Mouse (Mus musculus): ENCODE measurements around the gene Plxdc1. TPM values are rescaled to one million over a fixed set of nuclear protein-coding genes. Genes with fewer than 3 reads are reported as not detected.

Plxdc1 gene
- polyA plus RNA-seq, 1 experiment from 2014 or later = not detected

DNA sequence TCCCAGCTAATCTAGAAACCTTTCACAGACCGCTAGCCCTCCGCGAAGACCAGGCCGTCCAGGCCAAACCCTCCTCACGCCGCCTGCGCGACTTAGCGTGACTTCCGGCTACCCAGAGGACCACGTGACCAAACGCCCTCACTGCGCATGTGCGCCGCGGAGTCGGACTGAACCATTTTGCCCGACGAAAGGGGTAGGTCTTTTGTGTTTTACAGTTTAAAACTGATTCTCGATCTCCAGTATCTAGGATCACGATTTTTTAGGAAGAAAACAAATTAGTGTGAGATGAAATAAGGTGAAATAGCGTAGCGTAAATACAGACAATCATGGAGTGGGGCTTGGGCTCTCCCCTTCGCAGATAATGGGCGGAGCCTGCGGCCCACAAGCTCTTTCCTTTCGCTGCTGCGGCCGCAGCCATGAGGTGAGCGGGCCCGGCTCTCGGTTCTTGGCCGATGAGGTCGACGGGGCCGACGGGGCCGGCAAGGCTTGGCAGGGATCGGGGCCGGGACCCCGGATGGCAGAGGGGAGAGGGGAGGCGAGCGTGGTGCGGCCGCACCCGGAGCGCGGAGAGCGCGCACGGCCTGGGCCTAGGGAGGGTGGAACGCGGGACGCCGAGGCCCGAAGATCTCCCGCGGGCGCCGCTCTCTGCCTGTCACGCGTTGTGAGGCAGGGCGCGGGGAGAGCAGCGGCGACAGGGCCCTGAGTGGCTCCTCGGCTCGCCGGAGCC is 40.5 kb upstream of the Plxdc1 start, which contains the start of gene Rpl19:
Rpl19 (plus strand) TSS at position 141 of the 727 bp plus-strand sequence.
- under 1% methylated on average over 67 of the region's 69 CpGs for WGBS
- Histone ChIP-seq H3K27ac (ENCODE audit: low read depth, low read length) (peak within 1 kb of the TSS; percentile 93), H3K4me3 (ENCODE audit: low read depth, low read length) (peak within 1 kb of the TSS; percentile 100), H3K4me1 (ENCODE audit: control insufficient read depth, insufficient read depth, low read length) (peaks cover 22% of the 10 kb centered on the region), H3K4me2 (peak within 1 kb of the TSS; percentile 80), H3K9ac (ENCODE audit: low read length) (peak within 1 kb of the TSS; percentile 99), H3K27me3 (ENCODE audit: control insufficient read depth, insufficient read depth, low read length) (no peaks in the 10 kb centered on the region), H3K36me3 (ENCODE audit: control insufficient read depth, insufficient read depth, low read length) (peaks cover 16% of the 10 kb centered on the region), H3K9me3 (ENCODE audit: control insufficient read depth, low read length) (no peaks in the 10 kb centered on the region)
- DNase-seq (ENCODE audit: low spot score, missing footprints) (peak; percentile 100), ATAC-seq (ENCODE audit: low FRiP score) (peak; percentile 75)

- H3K9me3 ChIP-seq (ENCODE audit: control insufficient read depth, low read length) = no peaks in the 10 kb centered on the region
- ATAC-seq (ENCODE audit: low FRiP score) (no peak), DNase-seq (ENCODE audit: low spot score, missing footprints) (no peak)
- no peaks in the 10 kb centered on the region for H3K27me3 ChIP-seq (ENCODE audit: control insufficient read depth, insufficient read depth, low read length)
- H3K4me3 ChIP-seq (ENCODE audit: low read depth, low read length) = peak overlapping the region; percentile 100
- H3K36me3 ChIP-seq (ENCODE audit: control insufficient read depth, insufficient read depth, low read length) = peaks cover 16% of the 10 kb centered on the region
- 5% methylated on average over 15 of the region's 15 CpGs for WGBS
- peak overlapping the region; percentile 80 for H3K4me2 ChIP-seq
- H3K4me1 ChIP-seq (ENCODE audit: control insufficient read depth, insufficient read depth, low read length) = peaks cover 27% of the 10 kb centered on the region
- peak overlapping the region; percentile 99 for H3K9ac ChIP-seq (ENCODE audit: low read length)
- H3K27ac ChIP-seq (ENCODE audit: low read depth, low read length) = peak overlapping the region; percentile 93
These were observed 40.0 kb upstream of the Plxdc1 start for GRCm38 (mm10) chr11:98026248-98026569.

DNA sequence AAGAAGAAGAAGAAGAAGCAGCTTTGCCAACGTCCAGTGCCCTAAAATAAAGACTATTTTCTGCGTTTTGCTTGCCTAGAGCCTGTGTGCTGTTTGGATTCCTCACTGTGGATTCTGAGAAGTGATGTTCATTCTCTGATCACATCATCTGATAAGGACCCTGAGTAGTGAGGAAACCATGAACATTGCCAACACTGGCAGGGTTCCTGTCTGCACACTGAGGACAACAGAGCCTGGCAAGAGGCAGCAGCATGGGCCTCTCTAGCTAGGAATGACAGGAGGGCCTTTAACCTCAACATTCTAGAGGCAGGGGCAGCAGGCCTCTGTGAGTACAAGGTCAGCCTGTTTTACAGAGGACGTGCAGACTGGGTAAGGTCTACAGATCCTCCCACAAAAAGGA is 38.3 kb upstream of the Plxdc1 start:
- H3K4me2 ChIP-seq = no peak overlapping the region
- peaks cover 39% of the 10 kb centered on the region for H3K4me1 ChIP-seq (ENCODE audit: control insufficient read depth, insufficient read depth, low read length)
- no peak overlapping the region for H3K9ac ChIP-seq (ENCODE audit: low read length)
- ATAC-seq (ENCODE audit: low FRiP score) (no peak), DNase-seq (ENCODE audit: low spot score, missing footprints) (no peak)
- no peak overlapping the region for H3K27ac ChIP-seq (ENCODE audit: low read depth, low read length)
- no peaks in the 10 kb centered on the region for H3K9me3 ChIP-seq (ENCODE audit: control insufficient read depth, low read length)
- H3K36me3 ChIP-seq (ENCODE audit: control insufficient read depth, insufficient read depth, low read length) = peaks cover 10% of the 10 kb centered on the region
- no peak overlapping the region for H3K4me3 ChIP-seq (ENCODE audit: low read depth, low read length)
- no peaks in the 10 kb centered on the region for H3K27me3 ChIP-seq (ENCODE audit: control insufficient read depth, insufficient read depth, low read length)
- 91% methylated on average over 3 of the region's 3 CpGs for WGBS

GRCm38 (mm10) chr11:98022555-98023371 is 36.5 kb upstream of the Plxdc1 start, which contains the start of gene Cacnb1:
TSS of gene Cacnb1 (minus strand) at chr11:98023034.
- Histone ChIP-seq H3K27ac (ENCODE audit: low read depth, low read length) (peak within 1 kb of the TSS; percentile 91), H3K9me3 (ENCODE audit: control insufficient read depth, low read length) (no peaks in the 10 kb centered on the region), H3K4me1 (ENCODE audit: control insufficient read depth, insufficient read depth, low read length) (peaks cover 49% of the 10 kb centered on the region), H3K27me3 (ENCODE audit: control insufficient read depth, insufficient read depth, low read length) (no peaks in the 10 kb centered on the region), H3K4me2 (peak within 1 kb of the TSS; percentile 92), H3K36me3 (ENCODE audit: control insufficient read depth, insufficient read depth, low read length) (no peaks in the 10 kb centered on the region), H3K4me3 (ENCODE audit: low read depth, low read length) (peak within 1 kb of the TSS; percentile 77), H3K9ac (ENCODE audit: low read length) (peak within 1 kb of the TSS; percentile 87)
- DNase-seq (ENCODE audit: low spot score, missing footprints) = peak; percentile 98
- under 1% methylated on average over 49 of the region's 52 CpGs for WGBS
- peak; percentile 70 for ATAC-seq (ENCODE audit: low FRiP score)

DNA sequence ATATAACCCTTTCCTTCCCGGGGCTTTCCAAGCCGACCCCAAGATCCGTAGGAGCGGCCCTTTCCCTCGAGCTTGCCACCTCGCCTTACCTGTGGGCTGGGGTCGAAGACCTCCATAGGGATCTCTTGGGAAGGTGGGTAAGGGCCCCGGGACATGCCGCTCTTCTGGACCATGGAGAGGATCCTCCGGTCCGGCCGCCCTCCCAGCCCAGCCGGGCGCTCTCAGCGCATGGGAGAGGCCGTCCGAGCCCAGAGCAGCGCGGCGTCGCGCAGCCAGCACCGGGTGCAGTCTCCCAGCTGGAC is 36.0 kb upstream of the Plxdc1 start:
- H3K9ac ChIP-seq (ENCODE audit: low read length) = peak overlapping the region; percentile 87
- peak overlapping the region; percentile 92 for H3K4me2 ChIP-seq
- no peaks in the 10 kb centered on the region for H3K27me3 ChIP-seq (ENCODE audit: control insufficient read depth, insufficient read depth, low read length)
- H3K9me3 ChIP-seq (ENCODE audit: control insufficient read depth, low read length) = no peaks in the 10 kb centered on the region
- DNase-seq (ENCODE audit: low spot score, missing footprints) (no peak), ATAC-seq (ENCODE audit: low FRiP score) (no peak)
- H3K36me3 ChIP-seq (ENCODE audit: control insufficient read depth, insufficient read depth, low read length) = no peaks in the 10 kb centered on the region
- peak overlapping the region; percentile 77 for H3K4me3 ChIP-seq (ENCODE audit: low read depth, low read length)
- H3K4me1 ChIP-seq (ENCODE audit: control insufficient read depth, insufficient read depth, low read length) = peaks cover 47% of the 10 kb centered on the region
- peak overlapping the region; percentile 91 for H3K27ac ChIP-seq (ENCODE audit: low read depth, low read length)
- under 1% methylated on average over 23 of the region's 23 CpGs for WGBS

GRCm38 (mm10) chr11:98021565-98022252 is 35.5 kb upstream of the Plxdc1 start:
- Histone ChIP-seq H3K4me2 (peak overlapping the region; percentile 92), H3K27me3 (ENCODE audit: control insufficient read depth, insufficient read depth, low read length) (no peaks in the 10 kb centered on the region), H3K9me3 (ENCODE audit: control insufficient read depth, low read length) (no peaks in the 10 kb centered on the region), H3K9ac (ENCODE audit: low read length) (peak overlapping the region; percentile 87), H3K4me1 (ENCODE audit: control insufficient read depth, insufficient read depth, low read length) (peaks cover 47% of the 10 kb centered on the region), H3K27ac (ENCODE audit: low read depth, low read length) (peak overlapping the region; percentile 91), H3K4me3 (ENCODE audit: low read depth, low read length) (peak overlapping the region; percentile 77), H3K36me3 (ENCODE audit: control insufficient read depth, insufficient read depth, low read length) (no peaks in the 10 kb centered on the region)
- ATAC-seq (ENCODE audit: low FRiP score) = 0 out of 2 replicates have a peak, but pooled peaks have one; percentile 3
- DNase-seq (ENCODE audit: low spot score, missing footprints) = peak; percentile 96
- 5% methylated on average over 34 of the region's 34 CpGs for WGBS

DNA sequence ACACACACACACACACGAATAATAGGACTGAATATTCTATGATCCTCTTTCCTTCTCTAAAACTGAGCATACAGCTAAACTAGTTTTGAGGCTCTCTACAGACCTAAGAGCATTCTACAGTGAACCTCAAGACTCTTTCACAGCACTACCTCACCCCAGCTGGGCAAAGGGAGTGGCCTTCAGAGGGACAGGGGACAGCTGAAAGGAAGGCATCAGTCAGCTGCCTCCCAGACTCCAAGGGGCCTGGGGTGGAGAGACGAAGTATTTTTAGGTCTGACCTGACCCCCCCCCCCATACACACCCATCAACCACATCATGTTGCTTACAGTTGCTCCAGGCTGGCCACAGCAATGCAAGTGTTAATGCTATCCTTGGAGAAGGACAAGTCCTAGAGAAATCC is 34.9 kb upstream of the Plxdc1 start:
- Histone ChIP-seq H3K9me3 (ENCODE audit: control insufficient read depth, low read length) (no peaks in the 10 kb centered on the region), H3K4me3 (ENCODE audit: low read depth, low read length) (peak overlapping the region; percentile 77), H3K4me1 (ENCODE audit: control insufficient read depth, insufficient read depth, low read length) (peaks cover 46% of the 10 kb centered on the region), H3K9ac (ENCODE audit: low read length) (peak overlapping the region; percentile 87; the same call in 1 of the 2 replicates), H3K27me3 (ENCODE audit: control insufficient read depth, insufficient read depth, low read length) (no peaks in the 10 kb centered on the region), H3K36me3 (ENCODE audit: control insufficient read depth, insufficient read depth, low read length) (no peaks in the 10 kb centered on the region), H3K27ac (ENCODE audit: low read depth, low read length) (no peak overlapping the region), H3K4me2 (peak overlapping the region; percentile 92)
- DNase-seq (ENCODE audit: low spot score, missing footprints) (no peak), ATAC-seq (ENCODE audit: low FRiP score) (no peak)
- 59% methylated on average over 2 of the region's 2 CpGs for WGBS

- peaks cover 42% of the 10 kb centered on the region for H3K4me1 ChIP-seq (ENCODE audit: control insufficient read depth, insufficient read depth, low read length)
- H3K4me2 ChIP-seq = peak overlapping the region; percentile 92
- DNase-seq (ENCODE audit: low spot score, missing footprints) = no peak
- H3K27ac ChIP-seq (ENCODE audit: low read depth, low read length) = no peak overlapping the region
- no peaks in the 10 kb centered on the region for H3K27me3 ChIP-seq (ENCODE audit: control insufficient read depth, insufficient read depth, low read length)
- H3K9me3 ChIP-seq (ENCODE audit: control insufficient read depth, low read length) = no peaks in the 10 kb centered on the region
- ATAC-seq (ENCODE audit: low FRiP score) = no peak
- 0 out of 2 replicates have a peak overlapping the region, but pooled peaks have one; percentile 33 for H3K9ac ChIP-seq (ENCODE audit: low read length)
- no peak overlapping the region for H3K4me3 ChIP-seq (ENCODE audit: low read depth, low read length)
- H3K36me3 ChIP-seq (ENCODE audit: control insufficient read depth, insufficient read depth, low read length) = no peaks in the 10 kb centered on the region
- WGBS = 83% methylated on average over 1 of the region's 1 CpGs
These were observed 34.5 kb upstream of the Plxdc1 start for GRCm38 (mm10) chr11:98020710-98021109.

Measured in midbrain, embryonic 11.5 days (tissue).